Mouse (Mus musculus): ENCODE measurements at regions not wholly inside any gene's neighbourhood (a gene's known extent, or its start where the extent isn't known, plus 50 kb on each side); places are given as distances from the start of the nearest gene placed in this dataset.

- Histone ChIP-seq H3K79me2 (ENCODE audit: control insufficient read depth, insufficient read depth, low read length) (no peaks in the 10 kb centered on the region), H3K9ac (ENCODE audit: low read depth, low read length) (no peak overlapping the region), H3K4me1 (ENCODE audit: control insufficient read depth, insufficient read depth, low read length) (no peaks in the 10 kb centered on the region), H3K36me3 (ENCODE audit: control insufficient read depth, insufficient read depth, low read length) (no peaks in the 10 kb centered on the region), H3K27ac (replicated peaks; ENCODE audit: insufficient read depth, low read depth, low read length) (no peak overlapping the region), H3K4me3 (ENCODE audit: insufficient read depth, low read depth, low read length) (no peak overlapping the region), H3K27me3 (ENCODE audit: control insufficient read depth, insufficient read depth, low read length) (no peaks in the 10 kb centered on the region)
- 90% methylated on average over 6 of the region's 6 CpGs for WGBS
- no peak for DNase-seq (ENCODE audit: extremely low read depth, low read depth, low spot score)
- no peak for TF ChIP-seq POLR2A (IDR thresholded peaks at IDR 0.05; ENCODE audit: extremely low read depth, insufficient read depth, low read length)
- TF ChIP-seq CTCF (IDR thresholded peaks at IDR 0.05; ENCODE audit: low read depth, low read length), result no peak
Observed at GRCm38 (mm10) chr2:174575546-174575945, 67.8 kb upstream of the Zfp831 start.

GRCm38 (mm10) chr2:174580906-174581703 lies 62.2 kb upstream of the Zfp831 start:
- TF ChIP-seq POLR2A (IDR thresholded peaks at IDR 0.05; ENCODE audit: extremely low read depth, insufficient read depth, low read length) (no peak), CTCF (IDR thresholded peaks at IDR 0.05; ENCODE audit: low read depth, low read length) (no peak)
- Histone ChIP-seq H3K4me3 (ENCODE audit: insufficient read depth, low read depth, low read length) (no peak overlapping the region), H3K27me3 (ENCODE audit: control insufficient read depth, insufficient read depth, low read length) (no peaks in the 10 kb centered on the region), H3K79me2 (ENCODE audit: control insufficient read depth, insufficient read depth, low read length) (no peaks in the 10 kb centered on the region), H3K27ac (replicated peaks; ENCODE audit: insufficient read depth, low read depth, low read length) (no peak overlapping the region), H3K9ac (ENCODE audit: low read depth, low read length) (no peak overlapping the region), H3K36me3 (ENCODE audit: control insufficient read depth, insufficient read depth, low read length) (no peaks in the 10 kb centered on the region), H3K4me1 (ENCODE audit: control insufficient read depth, insufficient read depth, low read length) (no peaks in the 10 kb centered on the region)
- 92% methylated on average over 5 of the region's 5 CpGs for WGBS
- DNase-seq (ENCODE audit: extremely low read depth, low read depth, low spot score), result no peak

GRCm38 (mm10) chr2:174584272-174584671 lies 59.1 kb upstream of the Zfp831 start:
- TF ChIP-seq CTCF (IDR thresholded peaks at IDR 0.05; ENCODE audit: low read depth, low read length) (no peak), POLR2A (IDR thresholded peaks at IDR 0.05; ENCODE audit: extremely low read depth, insufficient read depth, low read length) (no peak)
- no peak overlapping the region for H3K27ac ChIP-seq (replicated peaks; ENCODE audit: insufficient read depth, low read depth, low read length)
- no peaks in the 10 kb centered on the region for H3K4me1 ChIP-seq (ENCODE audit: control insufficient read depth, insufficient read depth, low read length)
- H3K9ac ChIP-seq (ENCODE audit: low read depth, low read length), result no peak overlapping the region
- no peaks in the 10 kb centered on the region for H3K79me2 ChIP-seq (ENCODE audit: control insufficient read depth, insufficient read depth, low read length)
- WGBS, result 89% methylated on average over 2 of the region's 2 CpGs
- no peak overlapping the region for H3K4me3 ChIP-seq (ENCODE audit: insufficient read depth, low read depth, low read length)
- H3K27me3 ChIP-seq (ENCODE audit: control insufficient read depth, insufficient read depth, low read length), result no peaks in the 10 kb centered on the region
- no peaks in the 10 kb centered on the region for H3K36me3 ChIP-seq (ENCODE audit: control insufficient read depth, insufficient read depth, low read length)
- no peak for DNase-seq (ENCODE audit: extremely low read depth, low read depth, low spot score)
